Comparison of ENCODE assay signal across 10 mouse cellular contexts in genomic region chr2:155386534-155386899, GRCm38 (mm10). TPM values are rescaled to one million over a fixed set of nuclear protein-coding genes. Genes with fewer than 3 reads are reported as not detected.
A peak's percentile ranks its signal among the peaks of the same experiment; 100 is the strongest.
DNase-seq lines count a peak whose midpoint lies in the region; ATAC-seq and TF ChIP-seq lines count a peak whose summit lies in the region.
"Had no signal": no experiment of that assay in that cellular context is flagged by ENCODE, and none has a peak within 500 bp of the region (broad histone marks: within the 10 kb centered on the region; RNA-seq: fewer than 3 reads in every experiment).

No protein-coding gene starts in this region.

- intact Hi-C loops in gastrocnemius, adult 2 months (cut with DNase I) = loop anchor here (2.0 to 5.0 kb wide), 2 partner anchors 149 to 178 kb away; partner anchors contain the start of gene Dynlrb1

- no peak for TF ChIP-seq CTCF in layer of hippocampus, adult 2 months (conservative IDR thresholded peaks at IDR 0.05)
- TF ChIP-seq CTCF in gastrocnemius, adult 2 months (IDR thresholded peaks at IDR 0.05) = no peak

- H3K36me3 ChIP-seq in midbrain, embryonic 14.5 days (ENCODE audit: control insufficient read depth, insufficient read depth, low read length) = peaks cover 62% of the 10 kb centered on the region

- no peak for ATAC-seq in midbrain, embryonic 14.5 days (ENCODE audit: low FRiP score, low TSS enrichment)
- no peak for ATAC-seq in inflammation-experienced regulatory T-cells, adult 6 months

- DNase-seq in layer of hippocampus, adult 2 months (ENCODE audit: low spot score in 2 of 2) = peak in 1 of 2 experiments; percentile 26
- DNase-seq in layer of hippocampus, postnatal 14 days (ENCODE audit: low spot score in 2 of 2) = no peak
- peak; percentile 18 to 36 for DNase-seq in cerebellum, postnatal 14 days
- peak; percentile 81 for DNase-seq in gastrocnemius, adult 2 months
- peak; percentile 37 for DNase-seq in midbrain, embryonic 14.5 days
- no peak for DNase-seq in lung, postnatal 4 days
- no peak for DNase-seq in ovary, adult 18-20 months (ENCODE audit: low spot score)

- no peaks in the 10 kb centered on the region for H3K9me3 ChIP-seq in midbrain, embryonic 14.5 days (ENCODE audit: control insufficient read depth, low read length)
- H3K9me3 ChIP-seq: megakaryocyte, embryonic 14.5 days had no signal

- peaks cover 43% of the 10 kb centered on the region for H3K4me1 ChIP-seq in midbrain, embryonic 14.5 days (ENCODE audit: control insufficient read depth, insufficient read depth, low read length)

- H3K27ac ChIP-seq in layer of hippocampus, adult 2 months = peak overlapping the region; percentile 55
- peak overlapping the region; percentile 100 for H3K27ac ChIP-seq in gastrocnemius, adult 2 months
- H3K27ac ChIP-seq in midbrain, embryonic 14.5 days (replicated peaks; ENCODE audit: low read depth, low read length) = no peak overlapping the region
- H3K27ac ChIP-seq: heart, adult 2 months had no signal

- WGBS in midbrain, embryonic 14.5 days = 15% methylated on average over 27 of the region's 27 CpGs

- peak overlapping the region; percentile 46; the same call in 1 of the 2 replicates for H3K9ac ChIP-seq in midbrain, embryonic 14.5 days (replicated peaks; ENCODE audit: low read length)

- H3K4me2 ChIP-seq in midbrain, embryonic 14.5 days (ENCODE audit: low read length) = peak overlapping the region; percentile 66; the same call in 1 of the 2 replicates

- H3K27me3 ChIP-seq in midbrain, embryonic 14.5 days (ENCODE audit: control insufficient read depth, insufficient read depth, low read length) = no peaks in the 10 kb centered on the region
- H3K27me3 ChIP-seq: megakaryocyte, embryonic 14.5 days had no signal

- H3K4me3 ChIP-seq in layer of hippocampus, adult 2 months = no peak overlapping the region
- H3K4me3 ChIP-seq in gastrocnemius, adult 2 months = peak overlapping the region; percentile 45
- no peak overlapping the region for H3K4me3 ChIP-seq in midbrain, embryonic 14.5 days (replicated peaks; ENCODE audit: low read depth, low read length)
- H3K4me3 ChIP-seq: heart, adult 2 months; megakaryocyte, embryonic 14.5 days had no signal

RNA-seq across cellular contexts. Expression of gene Trp53inp2, which starts 5.7 kb away (rescaled TPM):
- total RNA-seq in layer of hippocampus, adult 2 months (2021) = 100 to 1,000 TPM; 109 to 111 TPM
- total RNA-seq in layer of hippocampus, postnatal 14 days (2021) = 100 to 1,000 TPM; 235 TPM
- total RNA-seq in gastrocnemius, adult 2 months (2021) = 100 to 1,000 TPM; 334 to 391 TPM
- 82.5 and 98.6 TPM in 2 replicates for polyA plus RNA-seq in midbrain, embryonic 14.5 days (2014; fragmentation: Nextera tagmentation; extraction: Ambion mirVana)
- polyA plus RNA-seq in inflammation-experienced regulatory T-cells, adult 6 months (2017; shearing (Covaris generic)) = 1 to 10 TPM in 2 of 3 experiments, under 1 TPM in 1; 0.84 to 1.9 (median 1.2) TPM

RNA-seq across cellular contexts. Expression of gene Pigu, which starts 29.3 kb away (rescaled TPM):
- total RNA-seq in layer of hippocampus, adult 2 months (2021) = 10 to 100 TPM; 26.3 to 26.6 TPM
- 10 to 100 TPM; 22.5 to 23.5 TPM for total RNA-seq in layer of hippocampus, postnatal 14 days (2021)
- 10 to 100 TPM; 23.8 to 24.7 TPM for total RNA-seq in gastrocnemius, adult 2 months (2021)
- polyA plus RNA-seq in midbrain, embryonic 14.5 days (2014; fragmentation: Nextera tagmentation; extraction: Ambion mirVana) = 63.5 and 65.8 TPM in 2 replicates
- polyA plus RNA-seq in inflammation-experienced regulatory T-cells, adult 6 months (2017; shearing (Covaris generic)) = 10 to 100 TPM; 35.0 to 47.1 (median 35.4) TPM

Comparison
In these comparisons a context has a peak if more than half of its experiments do, and no peak if none do; other contexts are left out.
1. DNase-seq: peak in cerebellum, postnatal 14 days (2 of 2), gastrocnemius, adult 2 months (single experiment) and midbrain, embryonic 14.5 days (single experiment); none in layer of hippocampus, postnatal 14 days (0 of 2), lung, postnatal 4 days (0 of 2) and ovary, adult 18-20 months (single experiment).